8 mouse cellular contexts compared by ENCODE assay signal in the genomic region with DNA sequence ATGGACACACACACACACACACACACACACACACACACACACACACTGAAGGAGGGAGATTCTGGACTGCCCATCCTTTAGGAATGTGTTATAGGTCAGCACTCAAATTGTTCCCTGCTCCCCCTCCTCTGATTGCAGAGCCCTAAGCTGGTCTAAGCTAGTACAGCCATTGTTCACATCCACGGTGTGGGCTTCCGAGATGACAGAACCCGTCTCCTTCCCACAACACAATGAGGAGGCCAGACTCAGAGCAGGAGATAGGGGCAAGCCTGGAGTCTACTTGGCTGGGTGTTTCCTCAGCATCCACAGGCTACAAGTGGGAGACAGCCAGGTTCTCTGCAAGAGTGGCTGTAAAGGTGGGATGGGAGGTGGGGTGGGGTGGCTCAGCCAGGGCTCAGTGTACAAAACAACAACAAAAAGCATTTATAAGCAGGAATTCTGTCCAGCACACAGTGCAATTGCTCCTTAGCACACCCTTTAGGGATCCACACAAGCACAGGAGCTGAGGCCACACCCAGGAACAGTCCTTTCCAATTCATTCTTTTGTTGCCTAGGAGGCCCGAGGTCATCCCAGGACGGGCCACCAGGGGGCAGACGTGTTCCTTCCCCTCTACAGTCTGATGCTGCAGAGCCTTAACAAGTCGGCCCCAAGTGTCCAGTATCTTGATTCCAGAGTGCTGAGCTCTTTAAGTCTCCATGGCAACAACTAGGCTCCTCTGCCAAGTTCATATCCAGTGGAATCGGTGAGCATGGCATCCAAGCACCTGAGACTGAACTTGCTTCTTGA. TPM values are rescaled to one million over a fixed set of nuclear protein-coding genes. Genes with fewer than 3 reads are reported as not detected.
DNase-seq lines count a peak whose midpoint lies in the region; ATAC-seq and TF ChIP-seq lines count a peak whose summit lies in the region.

No protein-coding gene starts in this region.

- no peaks in the 10 kb centered on the region for H3K27me3 ChIP-seq in G1E (ENCODE audit: insufficient read depth, low read length)
- H3K27me3 ChIP-seq in cerebellum, adult 2 months (ENCODE audit: control insufficient read depth, insufficient read depth, low read length), result no peaks in the 10 kb centered on the region
- no peaks in the 10 kb centered on the region for H3K27me3 ChIP-seq in hindbrain, embryonic 10.5 days (ENCODE audit: insufficient read depth, poor library complexity, severe bottlenecking)
- no peaks in the 10 kb centered on the region for H3K27me3 ChIP-seq in lung, embryonic 15.5 days

- no peak overlapping the region for H3K4me3 ChIP-seq in G1E (ENCODE audit: low read depth, low read length)
- H3K4me3 ChIP-seq in cerebellum, adult 2 months (replicated peaks; ENCODE audit: insufficient read depth, low read depth, low read length), result no peak overlapping the region
- no peak overlapping the region for H3K4me3 ChIP-seq in hindbrain, embryonic 10.5 days
- no peak overlapping the region for H3K4me3 ChIP-seq in lung, embryonic 15.5 days

- H3K4me2 ChIP-seq in lung, embryonic 15.5 days, result no peak overlapping the region

- peaks cover 10% of the 10 kb centered on the region for H3K9me3 ChIP-seq in G1E (replicated peaks)
- no peaks in the 10 kb centered on the region for H3K9me3 ChIP-seq in hindbrain, embryonic 10.5 days
- H3K9me3 ChIP-seq in lung, embryonic 15.5 days, result no peaks in the 10 kb centered on the region

- peak; percentile 13 for DNase-seq in G1E (ENCODE audit: low spot score)
- DNase-seq in cerebellum, adult 2 months, result peak; percentile 53 to 71
- DNase-seq in hindbrain, embryonic 10.5 days (ENCODE audit: low spot score), result peak; percentile 91
- DNase-seq in layer of hippocampus, adult 9-10 months (ENCODE audit: low spot score), result peak; percentile 95
- peak; percentile 79 for DNase-seq in ovary, adult 18-20 months (ENCODE audit: low spot score)
- peak; percentile 84 for DNase-seq in thymus, postnatal 0 days (ENCODE audit: low spot score)

- 34% methylated on average over 8 of the region's 8 CpGs for WGBS in cerebellum, adult 2 months
- WGBS in hindbrain, embryonic 10.5 days, result 35% methylated on average over 8 of the region's 8 CpGs
- 29% methylated on average over 8 of the region's 8 CpGs for WGBS in lung, embryonic 15.5 days

- no peak overlapping the region for H3K9ac ChIP-seq in lung, embryonic 15.5 days

- ATAC-seq in G1E (ENCODE audit: extremely low read depth, insufficient number of reproducible peaks, low FRiP score, poor library complexity, severe bottlenecking), result peak; percentile 65
- peak; percentile 95 for ATAC-seq in frontal cortex, adult (ENCODE audit: low TSS enrichment)
- ATAC-seq in lung, embryonic 15.5 days (ENCODE audit: borderline replicate concordance, extremely low read depth, low FRiP score, low TSS enrichment), result peak; percentile 73

- no peak for TF ChIP-seq POLR2A in cerebellum, adult 2 months (IDR thresholded peaks at IDR 0.05; ENCODE audit: borderline replicate concordance, insufficient read depth, low read length)

- no peaks in the 10 kb centered on the region for H3K4me1 ChIP-seq in G1E (ENCODE audit: insufficient read depth, low read depth, low read length)
- H3K4me1 ChIP-seq in cerebellum, adult 2 months (ENCODE audit: control insufficient read depth, insufficient read depth, low read length), result no peaks in the 10 kb centered on the region
- H3K4me1 ChIP-seq in hindbrain, embryonic 10.5 days (replicated peaks), result peaks cover 11% of the 10 kb centered on the region
- H3K4me1 ChIP-seq in lung, embryonic 15.5 days, result peaks cover 6% of the 10 kb centered on the region; the same call in 1 of the 2 replicates

- H3K36me3 ChIP-seq in G1E (replicated peaks), result no peaks in the 10 kb centered on the region
- H3K36me3 ChIP-seq in hindbrain, embryonic 10.5 days, result no peaks in the 10 kb centered on the region
- no peaks in the 10 kb centered on the region for H3K36me3 ChIP-seq in lung, embryonic 15.5 days

- TF ChIP-seq CTCF in G1E (IDR thresholded peaks at IDR 0.05; ENCODE audit: low read depth, low read length), result peak; percentile 52
- TF ChIP-seq CTCF in cerebellum, adult 2 months (IDR thresholded peaks at IDR 0.05; ENCODE audit: borderline replicate concordance, insufficient read depth, low read depth, low read length), result peak; percentile 77

- no peak overlapping the region for H3K27ac ChIP-seq in cerebellum, adult 2 months (ENCODE audit: insufficient read depth, low read length)
- peak overlapping the region; percentile 51 for H3K27ac ChIP-seq in hindbrain, embryonic 10.5 days
- H3K27ac ChIP-seq in lung, embryonic 15.5 days, result no peak overlapping the region

RNA-seq across cellular contexts. Expression of gene Vps13d, which starts 19.4 kb away (rescaled TPM):
- total RNA-seq in G1E (2014; fragmentation: Nextera tagmentation) (38.8 and 38.9 TPM in 2 replicates), G1E (2017) (27.6 and 34.7 TPM in 2 replicates)
- 4.5 and 7.7 TPM in 2 replicates for polyA plus RNA-seq in G1E (2012)
- polyA plus RNA-seq in cerebellum, adult 2 months (2012; rRNA removed), result 45.9 and 51.9 TPM in 2 replicates
- polyA plus RNA-seq in hindbrain, embryonic 10.5 days (2016; fragmentation: Nextera tagmentation; extraction: Ambion mirVana), result 4.9 and 6.1 TPM in 2 replicates
- 6.1 and 6.7 TPM in 2 replicates for polyA plus RNA-seq in lung, embryonic 15.5 days (2015; fragmentation: Nextera tagmentation; extraction: Ambion mirVana)
- polyA plus RNA-seq in thymus, postnatal 0 days (2015; fragmentation: Nextera tagmentation; extraction: Ambion mirVana), result 13.0 and 13.1 TPM in 2 replicates

RNA-seq across cellular contexts. Expression of gene Tnfrsf1b, which starts 32.5 kb away (rescaled TPM):
- total RNA-seq in G1E (2014; fragmentation: Nextera tagmentation) (not detected in 2 replicates), G1E (2017) (not detected in 2 replicates)
- not detected in 2 replicates for polyA plus RNA-seq in G1E (2012)
- polyA plus RNA-seq in cerebellum, adult 2 months (2012; rRNA removed), result 1.6 and 1.7 TPM in 2 replicates
- polyA plus RNA-seq in hindbrain, embryonic 10.5 days (2016; fragmentation: Nextera tagmentation; extraction: Ambion mirVana), result 2.8 and 3.1 TPM in 2 replicates
- 4.5 and 5.2 TPM in 2 replicates for polyA plus RNA-seq in lung, embryonic 15.5 days (2015; fragmentation: Nextera tagmentation; extraction: Ambion mirVana)
- 12.5 and 12.9 TPM in 2 replicates for polyA plus RNA-seq in thymus, postnatal 0 days (2015; fragmentation: Nextera tagmentation; extraction: Ambion mirVana)

Comparison
In these comparisons a context has a peak if more than half of its experiments do, and no peak if none do; other contexts are left out.
1. DNase-seq: peak in every context shown above with its lines; median percentile 95 in layer of hippocampus, adult 9-10 months; 91 in hindbrain, embryonic 10.5 days; 84 in thymus, postnatal 0 days; 79 in ovary, adult 18-20 months; 62 in cerebellum, adult 2 months; 13 in G1E.